Mouse (Mus musculus) left cerebral cortex, postnatal 36 days (tissue): Measurements from ENCODE around the gene Rbm17. TPM values are rescaled to one million over a fixed set of nuclear protein-coding genes. Genes with fewer than 3 reads are reported as not detected.
"Not testable (repeated sequence)": the region's sequence is repeated elsewhere in the genome, so short reads cannot be mapped to it uniquely, and the experiment has no call there.

ENCODE experiments used
- DNase-seq, 2 experiments: peaks; one replicate each; pipeline ENCODE4 v3.0.0; 2021 to 2022; ENCODE audit warnings: low spot score in 2 of 2, mixed read lengths in 1 of 2
- intact Hi-C: fragments of 180-260 bp; cut with DNase I; formaldehyde crosslinking; loops from one replicate; pipeline ENCODE4 v1.15.1; 2025
- total RNA-seq, 2 experiments: library from RNA; stranded (reverse); gene quantifications; 2 replicates each; pipeline ENCODE4 v1.2.3; 2021

Gene Rbm17
- 10 to 100 TPM; 79.2 to 82.2 TPM for total RNA-seq

- intact Hi-C loops: loop anchor here (5.0 kb wide), 2 partner anchors 58 to 83 kb away; no protein-coding TSS in a partner anchor
These were observed at the start of gene Rbm17 for GRCm38 (mm10) chr2:11604053-11604452. Gene Rbm17 (minus strand): TSS chr2:11604153.

GRCm38 (mm10) chr2:11653330-11653729, 49.4 kb upstream of the Rbm17 start:
- DNase-seq: no peak
- intact Hi-C loops: no loop called here

More at GRCm38 (mm10) chr2:11604053-11604452, at the start of gene Rbm17:
- no peak for DNase-seq

DNA sequence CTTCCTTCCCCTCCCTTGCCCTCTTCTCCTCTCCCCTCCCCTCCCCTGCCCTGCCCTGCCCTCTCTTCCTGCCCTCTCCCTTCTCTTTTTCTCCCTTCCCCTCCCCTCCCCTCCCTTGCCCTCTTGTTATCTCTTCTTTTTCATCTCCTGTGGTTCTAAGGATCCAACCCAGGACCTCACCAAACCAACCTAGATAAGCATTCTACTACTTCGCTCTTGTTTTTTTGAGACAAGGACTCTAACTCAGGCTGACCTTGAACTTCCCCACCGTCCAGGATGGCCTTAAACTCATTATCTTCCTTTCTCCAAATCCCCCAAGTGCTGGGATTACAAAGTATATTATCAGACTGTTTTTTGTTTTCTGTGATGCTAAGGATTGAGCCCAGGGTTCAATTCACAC, 48.8 kb upstream of the Rbm17 start:
- intact Hi-C loops: no loop called here
- no peak for DNase-seq

- intact Hi-C loops: no loop called here
- DNase-seq: no peak
These were observed 48.2 kb upstream of the Rbm17 start for GRCm38 (mm10) chr2:11652196-11652595.

DNA sequence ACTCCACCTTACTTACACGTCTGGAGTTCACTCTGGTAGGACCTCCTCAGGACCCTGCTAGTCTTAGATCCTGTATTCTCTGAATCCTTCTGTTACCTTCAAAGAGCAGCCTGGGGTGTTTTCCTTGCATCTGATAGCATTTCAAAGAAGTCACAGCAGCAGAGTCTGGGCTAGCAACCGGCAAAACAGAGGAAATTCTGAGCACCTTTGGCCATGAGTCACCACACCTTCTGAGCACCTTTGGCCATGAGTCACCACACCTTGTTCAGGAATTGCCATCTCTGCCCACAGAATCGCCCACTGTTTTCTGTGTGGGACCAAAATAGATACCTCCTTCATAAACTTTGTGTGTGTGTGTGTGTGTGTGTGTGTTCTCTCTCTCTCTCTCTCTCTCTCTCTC, 47.5 kb upstream of the Rbm17 start:
- intact Hi-C loops: no loop called here
- DNase-seq: no peak

- no peak for DNase-seq
- intact Hi-C loops: no loop called here
These were observed 41.3 kb upstream of the Rbm17 start for GRCm38 (mm10) chr2:11645297-11645696.

DNA sequence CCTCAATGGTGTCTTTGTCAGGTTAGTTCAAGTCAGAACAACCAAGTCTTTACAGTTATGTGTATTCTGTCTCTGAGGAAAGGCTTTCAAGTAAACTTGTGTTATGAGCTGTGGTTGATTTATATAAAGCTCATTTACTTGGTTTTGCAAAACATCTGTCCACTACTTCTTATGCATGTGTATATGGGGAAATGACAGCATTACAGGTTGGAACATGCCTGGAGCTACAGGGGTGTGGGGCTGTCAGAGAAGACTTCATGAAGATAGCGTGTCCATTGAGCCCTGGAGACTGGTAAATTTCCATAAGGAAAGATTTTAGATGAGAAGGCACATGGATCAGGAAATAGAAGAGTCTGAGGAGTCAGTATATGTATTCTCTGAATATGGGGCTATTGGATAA, 40.1 kb upstream of the Rbm17 start:
- no peak for DNase-seq
- intact Hi-C loops: no loop called here

GRCm38 (mm10) chr2:11642451-11642941, 38.5 kb upstream of the Rbm17 start, which contains the start of gene Il2ra:
Gene Il2ra (plus strand): TSS chr2:11642807.
- intact Hi-C loops: no loop called here
- DNase-seq: no peak

- no peak for DNase-seq
- intact Hi-C loops: no loop called here
These were observed 33.2 kb upstream of the Rbm17 start for GRCm38 (mm10) chr2:11637115-11637514.

DNA sequence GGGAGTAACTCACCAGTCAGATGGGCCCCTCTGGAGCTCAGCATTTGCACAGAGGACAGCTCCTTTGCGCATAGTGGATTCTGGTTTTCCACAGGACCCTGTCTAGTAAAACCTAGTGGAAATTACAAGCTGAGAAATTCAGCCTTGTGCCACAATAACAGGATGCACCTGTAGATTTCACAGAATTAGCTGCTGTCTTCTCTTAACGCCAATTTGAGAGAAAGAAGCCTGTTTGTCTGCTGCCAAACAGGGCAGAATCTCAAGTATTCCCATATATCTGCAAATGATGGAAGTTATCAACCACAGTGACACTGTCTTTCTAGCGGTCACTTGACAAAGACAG, 32.2 kb upstream of the Rbm17 start:
- intact Hi-C loops: no loop called here
- no peak for DNase-seq

DNA sequence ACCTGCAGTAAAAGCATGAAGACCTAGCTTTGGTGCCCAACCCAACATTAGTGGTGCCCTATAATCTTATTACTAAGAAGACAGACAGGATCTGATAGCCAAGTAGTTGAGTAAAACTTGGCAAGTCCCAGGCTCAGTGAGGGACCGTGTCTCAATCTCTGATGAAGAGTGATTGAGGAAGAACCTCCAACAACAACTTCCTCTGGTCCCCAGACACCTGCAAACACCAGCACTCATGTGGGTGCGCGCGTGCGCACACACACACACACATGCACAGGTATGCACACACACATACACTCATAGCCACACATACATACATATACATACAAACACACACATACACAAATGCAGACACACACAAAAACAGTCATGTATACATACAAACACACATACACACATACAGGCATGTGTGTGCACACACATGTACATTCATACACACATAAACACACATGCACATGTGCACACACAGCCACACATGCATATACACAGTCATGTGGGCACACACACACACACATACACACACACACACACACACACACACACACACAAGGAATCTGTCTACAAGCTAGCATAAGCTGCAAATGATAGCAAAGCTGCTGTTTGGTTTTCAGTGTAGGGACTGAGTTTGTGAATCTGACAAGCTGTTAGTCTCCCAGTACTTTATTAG, 31.7 kb upstream of the Rbm17 start:
- intact Hi-C loops: no loop called here

GRCm38 (mm10) chr2:11635035-11635434, 31.1 kb upstream of the Rbm17 start:
- no peak for DNase-seq
- intact Hi-C loops: no loop called here

More for the DNA sequence above, 31.7 kb upstream of the Rbm17 start:
- DNase-seq: no peak

GRCm38 (mm10) chr2:11625890-11626289, 21.9 kb upstream of the Rbm17 start, which contains the start of gene Gm17490:
Gene Gm17490 (minus strand): TSS chr2:11626264.
- no peak for DNase-seq
- intact Hi-C loops: no loop called here

- intact Hi-C loops: no loop called here
- no peak for DNase-seq
These were observed 19.8 kb upstream of the Rbm17 start for GRCm38 (mm10) chr2:11623726-11624125.

GRCm38 (mm10) chr2:11623173-11623572, 19.2 kb upstream of the Rbm17 start:
- intact Hi-C loops: no loop called here
- DNase-seq: no peak

- DNase-seq: no peak
- intact Hi-C loops: no loop called here
These were observed 15.6 kb upstream of the Rbm17 start for GRCm38 (mm10) chr2:11619598-11619997.

- intact Hi-C loops: no loop called here
- DNase-seq: no peak
These were observed 12.9 kb upstream of the Rbm17 start for GRCm38 (mm10) chr2:11616846-11617245.

GRCm38 (mm10) chr2:11612939-11613338, 9.0 kb upstream of the Rbm17 start:
- DNase-seq, intact Hi-C loops: not testable (repeated sequence)

DNA sequence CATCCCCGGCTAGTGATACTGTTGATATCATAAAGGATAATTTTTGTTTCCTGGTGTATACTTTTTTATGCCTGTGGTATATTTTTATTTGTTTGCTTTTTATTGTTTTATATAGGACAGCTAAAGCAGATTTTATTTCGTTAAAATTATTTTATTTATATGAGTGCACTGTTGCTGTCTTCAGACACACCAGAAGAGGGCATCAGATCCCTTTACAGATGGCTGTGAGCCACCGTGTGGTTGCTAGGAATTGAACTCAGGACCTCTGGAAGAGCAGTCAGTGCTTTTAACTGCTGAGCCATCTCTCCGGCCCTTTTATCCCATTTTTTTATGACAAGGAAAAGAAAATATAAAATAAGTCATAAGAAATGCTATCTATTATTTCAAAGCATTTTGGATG, 2.8 kb upstream of the Rbm17 start:
- intact Hi-C loops, DNase-seq: not testable (repeated sequence)

DNA sequence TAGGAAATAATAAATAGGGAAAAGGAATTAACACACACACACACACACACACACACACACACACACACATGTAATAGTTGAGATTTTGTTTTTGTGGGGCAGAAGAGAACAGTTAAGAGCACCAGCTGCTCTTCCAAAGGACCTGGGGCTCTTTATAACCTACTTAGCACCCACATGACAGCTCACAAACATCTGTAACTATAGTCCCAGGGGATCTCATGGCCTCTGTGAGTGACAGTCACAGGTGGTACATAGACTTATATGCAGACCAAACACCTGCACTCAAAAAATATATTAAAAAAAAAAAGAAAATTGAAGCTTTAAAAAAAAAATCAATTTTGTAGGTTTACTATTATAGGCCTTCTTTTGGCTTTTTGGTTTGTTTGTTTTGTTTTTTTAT, 958 bp upstream of the Rbm17 start:
- intact Hi-C loops: loop anchor here (5.0 kb wide), 2 partner anchors 57 to 82 kb away; no protein-coding TSS in a partner anchor
- DNase-seq: no peak
